Mouse (Mus musculus) ovary, postnatal 36 days (tissue): ENCODE measurements around the gene Gm29666.
A peak's percentile ranks its signal among the peaks of the same experiment; 100 is the strongest.
"Not testable (repeated sequence)": the region's sequence is repeated elsewhere in the genome, so short reads cannot be mapped to it uniquely, and the experiment has no call there.

Experiments used
- DNase-seq: peaks from one replicate; pipeline ENCODE4 v3.0.0; 2022; ENCODE audit warnings: low spot score, mixed read lengths

Gm29666 gene

DNA sequence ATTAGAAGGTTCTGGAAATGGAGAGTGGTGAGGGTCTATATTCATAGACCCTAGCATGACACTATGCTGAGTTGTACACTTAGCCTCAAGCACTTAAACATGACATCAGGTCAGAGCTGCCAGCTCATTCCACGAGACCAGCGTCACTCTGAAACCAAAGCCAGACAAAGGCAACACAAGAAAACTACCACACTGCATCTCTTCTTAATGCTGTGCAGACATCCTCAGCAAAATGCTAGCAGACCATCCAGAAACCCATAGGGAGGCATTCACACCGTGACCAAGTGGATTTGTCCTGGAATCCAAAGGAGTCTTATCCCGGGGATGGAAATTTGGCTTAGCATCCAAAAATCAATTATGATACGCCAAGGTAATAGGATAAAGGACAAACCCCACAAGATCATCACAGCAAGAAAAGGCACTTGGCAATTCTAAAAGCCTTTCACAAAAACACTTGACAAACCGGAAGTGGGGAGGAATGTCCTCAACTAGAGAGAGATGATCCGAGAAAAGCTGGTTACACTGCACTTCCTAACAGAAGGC, 15.9 kb downstream of the Gm29666 start:
- no peak for DNase-seq

DNA sequence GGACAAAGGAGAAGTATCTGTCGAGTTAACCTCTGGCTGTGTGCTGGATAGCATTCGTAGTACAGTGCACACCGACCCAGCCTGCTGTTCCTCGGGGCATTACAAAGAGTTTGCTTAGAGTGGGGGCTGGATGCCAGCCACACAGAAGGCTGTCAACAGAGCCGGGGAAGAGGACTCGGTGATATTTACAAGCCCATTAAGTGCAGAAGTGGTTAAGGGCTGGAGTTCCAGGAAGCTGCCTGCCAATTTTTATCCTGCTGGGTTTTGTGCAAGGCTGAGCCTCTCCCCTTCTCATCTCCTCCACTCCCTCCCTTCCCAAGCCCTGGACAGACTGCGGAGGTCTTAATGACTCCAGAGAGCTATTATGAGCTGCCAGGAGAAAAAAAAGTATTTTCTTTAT, 21.8 kb downstream of the Gm29666 start:
- no peak for DNase-seq

DNA sequence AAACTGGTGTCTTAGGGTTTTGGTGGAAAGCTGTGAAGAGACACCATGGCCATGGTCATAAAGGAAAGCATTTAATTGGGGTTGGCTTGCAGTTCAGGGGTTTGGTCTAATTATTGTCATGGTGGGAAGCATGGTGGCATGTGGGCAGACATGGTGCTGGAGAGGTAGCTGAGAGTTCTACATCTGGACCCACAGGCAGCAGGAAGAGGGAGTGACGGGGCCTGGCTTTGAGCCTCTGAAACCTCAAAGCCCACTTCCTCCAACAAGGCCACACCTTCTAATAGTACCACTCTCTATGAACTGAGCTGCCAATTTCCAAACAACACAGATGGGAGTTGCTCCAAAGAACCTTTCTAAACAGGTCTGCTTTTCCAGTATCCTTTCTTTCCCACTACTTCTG, 23.2 kb downstream of the Gm29666 start:
- no peak for DNase-seq

DNA sequence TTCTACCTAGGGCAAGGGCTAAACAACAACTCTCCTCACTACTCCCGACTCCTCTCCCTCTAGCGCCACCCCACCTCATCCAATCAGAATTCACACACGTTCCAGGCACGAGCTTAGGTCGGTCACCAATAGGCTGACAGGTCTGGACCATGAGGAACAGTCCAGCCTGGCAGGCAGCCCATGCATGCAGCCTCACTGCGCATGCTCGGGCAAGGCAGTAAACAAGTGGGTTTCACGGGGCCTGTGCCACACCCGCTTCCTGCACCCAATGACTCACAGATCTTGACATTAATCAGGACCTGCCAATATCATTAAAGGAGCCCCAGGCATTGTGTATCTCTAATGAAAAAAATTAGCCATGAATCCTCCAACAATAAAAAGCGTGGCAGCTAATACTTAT, 23.6 kb downstream of the Gm29666 start:
- not testable (repeated sequence) for DNase-seq

DNA sequence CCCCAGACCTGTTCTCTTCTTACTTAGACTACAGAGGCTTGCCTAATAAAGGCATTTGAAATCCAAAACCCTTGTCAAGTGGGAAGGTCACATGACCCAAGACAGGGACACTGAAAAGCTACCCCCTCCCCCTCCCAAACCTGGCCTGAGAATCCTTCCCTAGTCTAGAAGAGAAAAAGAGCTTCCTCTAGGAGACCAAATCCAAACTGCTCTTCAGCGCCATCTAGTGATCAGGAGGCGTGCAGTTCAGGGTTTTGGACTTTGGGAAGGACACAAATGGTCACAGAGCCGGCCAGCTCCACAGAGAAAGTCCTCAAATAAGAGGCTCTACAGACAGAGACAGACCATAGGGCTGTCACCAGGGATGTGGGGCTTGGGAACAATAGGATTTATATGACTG, 28.2 kb downstream of the Gm29666 start:
- DNase-seq, result peak; percentile 26

DNA sequence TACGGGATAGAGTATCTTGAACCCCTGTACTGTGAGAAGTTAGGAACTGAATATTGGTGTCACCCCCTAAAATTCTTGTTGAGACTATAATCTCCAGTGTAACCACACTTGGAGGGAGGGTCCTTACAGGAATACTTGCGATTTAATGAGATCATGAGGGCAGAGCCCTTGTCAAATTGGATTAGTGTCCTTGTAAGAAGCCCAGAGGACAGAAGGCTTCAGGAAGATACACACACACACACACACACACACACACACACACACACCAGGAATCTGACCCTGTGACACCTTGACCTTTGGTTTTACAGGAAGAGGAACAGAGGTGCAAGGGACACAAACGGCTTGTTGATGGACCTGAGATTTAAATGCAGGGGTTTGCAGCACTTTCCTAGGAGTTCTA, 28.6 kb downstream of the Gm29666 start:
- no peak for DNase-seq

DNA sequence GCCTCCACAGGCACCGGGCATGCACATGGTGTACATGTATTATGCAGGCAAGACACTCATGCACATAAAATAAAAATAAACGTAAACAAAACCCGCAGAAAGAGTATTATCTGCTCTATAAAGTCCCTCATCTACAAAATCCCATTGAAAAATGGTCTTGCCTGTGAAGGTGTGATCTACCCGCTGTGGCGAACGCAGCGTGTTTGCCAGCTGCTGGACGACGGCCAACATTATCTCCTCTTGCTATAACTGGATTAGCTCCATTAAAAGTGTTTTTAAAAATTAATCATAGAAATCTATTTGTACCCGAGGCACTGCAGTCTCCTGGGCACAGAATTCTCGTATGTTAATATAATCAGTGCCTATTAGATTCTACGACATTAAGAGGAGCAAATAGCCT, 31.8 kb downstream of the Gm29666 start:
- DNase-seq, result no peak

DNA sequence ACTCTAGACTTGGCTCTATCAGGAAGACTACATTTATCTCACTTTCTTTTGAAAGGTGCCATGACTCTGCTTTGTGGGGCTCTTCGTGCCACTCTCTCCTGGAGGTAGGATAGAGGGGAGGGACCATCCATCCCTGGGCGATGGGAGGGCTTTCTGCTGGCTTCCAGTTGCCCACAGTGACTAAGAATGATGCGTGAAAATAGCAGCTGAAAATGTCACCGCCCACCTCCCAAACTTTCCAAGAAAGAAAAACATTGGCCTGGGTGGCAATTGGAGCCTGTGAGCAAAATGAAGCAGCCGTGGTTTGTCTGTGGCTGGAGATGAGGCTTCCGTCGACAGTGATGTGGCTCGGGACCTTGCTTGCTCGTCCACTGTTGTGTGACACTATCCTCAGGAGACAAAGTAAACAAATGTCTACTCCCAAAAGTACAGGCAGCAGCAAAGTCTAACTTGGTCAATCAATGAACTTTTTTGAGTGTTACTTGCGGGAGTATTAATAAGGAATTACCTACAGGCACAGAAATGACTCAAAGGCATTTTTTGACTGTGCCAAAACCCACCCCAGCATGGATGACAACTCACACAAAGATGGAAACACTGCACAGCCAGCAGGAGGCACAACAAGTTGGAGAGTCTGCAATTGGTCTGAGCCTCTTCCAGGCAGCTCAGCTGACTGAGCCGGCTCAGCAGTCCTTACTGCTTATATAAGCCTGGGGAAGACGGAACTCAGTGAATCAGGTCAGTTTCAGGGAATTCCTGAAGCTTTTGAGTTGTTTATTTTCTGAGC, 42.6 kb downstream of the Gm29666 start:
- no peak for DNase-seq

DNA sequence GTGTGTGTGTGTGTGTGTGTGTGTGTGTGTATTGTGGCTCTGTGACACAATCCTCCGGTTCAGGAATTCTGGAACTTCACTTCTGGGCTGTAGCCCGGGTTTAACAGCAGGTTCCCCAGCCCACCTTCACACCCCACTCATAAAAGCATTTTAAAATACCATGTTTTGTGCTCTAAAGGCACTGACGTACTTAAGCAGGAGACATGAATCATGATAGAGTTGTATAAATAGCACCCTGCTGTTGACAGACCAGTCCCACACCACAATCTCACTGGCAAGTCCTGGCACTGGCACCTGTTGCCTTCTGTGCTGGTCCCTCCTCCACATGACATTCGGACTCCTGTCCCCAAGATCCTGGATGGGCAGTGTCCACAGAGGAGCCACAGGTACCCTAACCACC, 46.0 kb downstream of the Gm29666 start:
- no peak for DNase-seq

DNA sequence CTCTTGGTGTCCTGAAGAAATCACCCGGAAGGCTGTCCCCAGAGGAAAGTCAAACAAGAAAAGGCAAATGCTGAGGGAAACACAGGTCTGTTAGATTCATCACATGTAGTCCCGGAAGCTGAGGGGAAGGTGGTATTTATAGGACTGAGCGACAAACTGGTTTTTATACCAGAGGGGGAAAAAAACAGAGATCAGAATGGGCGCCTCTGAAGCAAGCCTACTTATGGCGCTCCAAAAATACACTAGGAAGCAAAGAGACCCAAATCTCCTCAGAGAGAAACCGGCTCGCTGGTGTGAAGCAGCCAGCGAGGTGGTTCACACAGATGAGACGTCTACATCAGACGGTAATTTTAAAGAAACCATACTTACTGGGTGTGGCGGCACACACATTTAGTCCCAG, 46.8 kb downstream of the Gm29666 start:
- DNase-seq, result no peak

DNA sequence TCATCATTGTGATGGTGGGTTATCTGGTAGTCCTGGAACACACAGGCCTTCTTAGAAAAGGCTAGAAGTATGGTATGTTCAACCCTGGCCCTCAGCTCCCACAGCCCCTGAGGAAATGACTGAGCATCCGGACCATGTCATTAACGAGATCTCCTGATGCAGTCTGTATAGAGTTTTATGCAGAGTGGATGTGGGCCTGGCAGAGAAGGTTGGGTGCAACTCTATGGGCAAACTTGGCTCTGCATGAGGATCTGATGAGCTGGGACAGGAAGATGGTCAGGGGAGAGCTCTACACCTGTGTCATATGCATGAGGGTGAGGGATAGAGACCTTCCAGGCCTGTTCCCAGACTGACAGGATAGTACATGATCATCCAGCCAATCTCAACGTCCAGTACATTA, 48.0 kb downstream of the Gm29666 start:
- no peak for DNase-seq

DNA sequence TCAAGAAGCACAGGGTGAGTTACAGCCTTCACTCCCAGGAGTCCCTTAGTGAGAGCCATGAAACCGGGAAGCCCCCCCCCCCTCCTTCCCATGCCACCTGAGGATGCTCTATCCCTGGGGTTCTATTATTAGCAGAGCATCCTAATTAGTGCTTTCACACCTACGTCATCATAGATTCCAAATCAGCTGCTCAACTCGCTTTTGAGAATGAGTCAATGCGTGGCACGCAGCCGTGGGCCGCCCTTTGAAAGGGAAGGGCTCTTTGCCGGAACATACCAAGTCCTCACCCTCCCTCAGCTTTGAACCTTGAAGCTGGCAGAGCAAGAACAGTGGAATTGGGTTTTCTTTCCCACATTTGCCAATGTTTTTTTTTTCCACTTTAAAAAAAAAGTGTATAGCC, 57.9 kb downstream of the Gm29666 start:
- DNase-seq, result no peak
